Mouse (Mus musculus): Measurements from ENCODE around the gene Gm49380. TPM values are rescaled to one million over a fixed set of nuclear protein-coding genes. Genes with fewer than 3 reads are reported as not detected.
A peak's percentile ranks its signal among the peaks of the same experiment; 100 is the strongest.

Gm49380 gene
- total and polyA plus RNA-seq, 3 experiments: 0.24 TPM; not detected in 2

DNA sequence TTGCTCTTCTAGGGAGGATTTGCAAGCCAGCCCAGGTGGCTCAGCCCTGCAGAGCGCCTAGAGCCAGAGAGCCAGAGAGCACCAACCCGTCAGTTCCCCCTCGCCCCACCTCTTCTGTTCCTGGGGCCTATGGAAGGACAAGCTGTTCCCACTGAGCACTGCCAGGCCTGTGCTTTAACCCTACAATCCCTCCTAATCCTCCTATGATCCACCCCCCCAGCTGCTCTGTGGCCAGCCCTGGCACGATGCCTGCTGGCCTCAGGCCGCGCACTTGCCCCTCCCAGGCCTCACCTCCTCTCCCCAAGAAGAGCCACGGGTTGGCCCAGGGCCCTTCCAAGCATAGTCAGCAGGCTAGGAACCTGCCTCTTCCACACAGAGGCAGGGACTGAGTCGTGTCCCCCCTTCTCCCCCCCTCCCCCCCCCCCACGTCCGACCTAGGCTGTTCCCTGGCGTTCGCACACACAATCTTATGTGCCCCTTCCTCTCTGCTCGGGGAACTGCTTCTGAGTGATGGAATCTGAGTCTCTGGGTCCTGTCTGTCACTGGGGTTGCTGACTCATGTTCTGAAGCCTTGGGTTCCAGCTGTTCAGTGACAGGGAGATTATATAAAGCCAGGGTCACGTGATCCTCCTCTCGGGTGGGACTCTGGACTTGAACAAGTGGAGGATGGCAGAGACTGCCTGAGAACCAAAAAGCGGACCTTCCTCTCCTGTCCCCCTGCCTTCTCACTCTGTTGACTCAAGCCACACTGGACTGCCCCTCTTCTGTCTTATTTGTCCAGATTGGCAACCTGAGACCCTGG is 34.1 kb downstream of the Gm49380 start (continued):
- TF ChIP-seq EP300 (IDR thresholded peaks at IDR 0.05; ENCODE audit: low read depth in 1 of 2, low read length in 2 of 2) (no peak), MAX (IDR thresholded peaks at IDR 0.05; ENCODE audit: low read length) (peak; percentile 67), ZC3H11A (IDR thresholded peaks at IDR 0.05; ENCODE audit: low read depth, low read length) (no peak)

DNA sequence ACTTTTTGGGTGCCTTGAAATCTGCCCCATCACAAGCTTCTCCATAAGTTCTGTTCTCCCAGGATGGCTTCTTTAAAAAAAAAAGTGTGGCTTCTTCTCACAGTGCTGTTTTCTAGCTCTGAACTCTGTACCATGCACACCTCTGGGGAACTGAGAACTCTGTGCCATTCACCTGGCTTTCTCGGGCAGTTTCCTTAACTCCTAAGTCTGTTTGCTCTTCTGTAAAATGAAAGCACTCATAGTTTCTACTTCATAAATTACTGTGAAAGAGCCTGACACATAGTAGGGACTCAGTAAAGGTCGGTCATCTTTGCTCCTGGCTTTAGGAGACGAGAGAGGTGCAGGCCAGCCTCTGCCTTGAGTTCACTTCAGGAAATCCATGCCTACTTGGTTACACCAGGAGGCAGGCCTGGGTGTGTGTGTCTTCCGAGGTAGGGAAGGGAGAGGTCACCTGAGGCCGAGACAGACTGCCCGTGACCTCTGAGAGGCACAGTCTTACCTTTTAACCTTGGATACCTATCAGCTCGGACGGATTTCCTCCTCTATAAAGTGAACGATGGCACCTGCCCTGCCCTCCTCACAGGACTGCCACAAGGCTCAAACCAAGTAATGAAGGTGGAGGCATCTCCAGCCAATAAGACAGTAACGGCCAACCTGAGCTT is 35.0 kb downstream of the Gm49380 start:
- Histone ChIP-seq H3K9me3 (replicated peaks; ENCODE audit: insufficient read depth, low read length) (no peaks in the 10 kb centered on the region), H3K79me2 (ENCODE audit: control insufficient read depth, insufficient read depth, low read length, poor library complexity) (no peaks in the 10 kb centered on the region), H3K27me3 (ENCODE audit: control insufficient read depth in 1 of 2, insufficient read depth in 2 of 2, low read length in 2 of 2) (no peaks in the 10 kb centered on the region), H3K27ac (ENCODE audit: control insufficient read depth, low read depth, low read length) (no peak overlapping the region), H3K4me3 (ENCODE audit: control insufficient read depth in 1 of 2, insufficient read depth in 1 of 2, low read depth in 2 of 2, low read length in 2 of 2) (no peak overlapping the region), H3K36me3 (ENCODE audit: control insufficient read depth in 1 of 2, insufficient read depth in 2 of 2, low read length in 2 of 2) (peaks cover 0 to 3% of the 10 kb centered on the region in 2 experiments; a peak in 1 of 4 replicates), H3K9ac (ENCODE audit: control insufficient read depth, low read depth, low read length, poor library complexity, severe bottlenecking) (no peak overlapping the region), H3K4me1 (ENCODE audit: control insufficient read depth in 1 of 2, insufficient read depth in 2 of 2, low read length in 2 of 2) (peaks cover 0 to 11% of the 10 kb centered on the region in 2 experiments; a peak in 2 of 4 replicates)
- no peak for DNase-seq (ENCODE audit: low read depth, low spot score)
- TF ChIP-seq JUND (IDR thresholded peaks at IDR 0.05; ENCODE audit: low read depth, low read length) (no peak), ZNF384 (IDR thresholded peaks at IDR 0.05; ENCODE audit: low read depth, low read length) (no peak), GATA1 (IDR thresholded peaks at IDR 0.05; ENCODE audit: low read depth, low read length) (no peak), NELFE (IDR thresholded peaks at IDR 0.05; ENCODE audit: low read depth, low read length) (no peak), TCF12 (IDR thresholded peaks at IDR 0.05; ENCODE audit: low read depth, low read length) (no peak), MAFK (IDR thresholded peaks at IDR 0.05; ENCODE audit: borderline replicate concordance, low read depth, low read length) (no peak), SMC3 (IDR thresholded peaks at IDR 0.05; ENCODE audit: low read depth, low read length) (no peak), RAD21 (IDR thresholded peaks at IDR 0.05; ENCODE audit: low read depth, low read length) (no peak), MAZ (IDR thresholded peaks at IDR 0.05; ENCODE audit: low read depth, low read length) (no peak), E2F4 (IDR thresholded peaks at IDR 0.05; ENCODE audit: borderline replicate concordance, low read depth, low read length) (no peak), ETS1 (IDR thresholded peaks at IDR 0.05; ENCODE audit: low read depth, low read length) (no peak), MYB (IDR thresholded peaks at IDR 0.05; ENCODE audit: low read depth, low read length) (no peak), ZC3H11A (IDR thresholded peaks at IDR 0.05; ENCODE audit: low read depth, low read length) (no peak), POLR2AphosphoS5 (IDR thresholded peaks at IDR 0.05; ENCODE audit: borderline replicate concordance, low read depth, low read length) (no peak), CHD2 (IDR thresholded peaks at IDR 0.05; ENCODE audit: low read length) (no peak), BHLHE40 (IDR thresholded peaks at IDR 0.05; ENCODE audit: borderline replicate concordance, low read depth, low read length) (no peak), USF2 (IDR thresholded peaks at IDR 0.05; ENCODE audit: borderline replicate concordance in 1 of 2, insufficient read depth in 1 of 2, low read depth in 1 of 2, low read length in 2 of 2) (no peak), ELF1 (IDR thresholded peaks at IDR 0.05; ENCODE audit: low read depth, low read length) (no peak), ZKSCAN1 (IDR thresholded peaks at IDR 0.05; ENCODE audit: low read depth, low read length) (no peak)
